Mouse (Mus musculus) layer of hippocampus, adult 11-12 months (tissue): Measurements from ENCODE around the gene Tmem170b.

ENCODE experiments used
- DNase-seq: peaks from one replicate; pipeline ENCODE4 v3.0.0; 2022; ENCODE audit warnings: low spot score

The Tmem170b gene

DNA sequence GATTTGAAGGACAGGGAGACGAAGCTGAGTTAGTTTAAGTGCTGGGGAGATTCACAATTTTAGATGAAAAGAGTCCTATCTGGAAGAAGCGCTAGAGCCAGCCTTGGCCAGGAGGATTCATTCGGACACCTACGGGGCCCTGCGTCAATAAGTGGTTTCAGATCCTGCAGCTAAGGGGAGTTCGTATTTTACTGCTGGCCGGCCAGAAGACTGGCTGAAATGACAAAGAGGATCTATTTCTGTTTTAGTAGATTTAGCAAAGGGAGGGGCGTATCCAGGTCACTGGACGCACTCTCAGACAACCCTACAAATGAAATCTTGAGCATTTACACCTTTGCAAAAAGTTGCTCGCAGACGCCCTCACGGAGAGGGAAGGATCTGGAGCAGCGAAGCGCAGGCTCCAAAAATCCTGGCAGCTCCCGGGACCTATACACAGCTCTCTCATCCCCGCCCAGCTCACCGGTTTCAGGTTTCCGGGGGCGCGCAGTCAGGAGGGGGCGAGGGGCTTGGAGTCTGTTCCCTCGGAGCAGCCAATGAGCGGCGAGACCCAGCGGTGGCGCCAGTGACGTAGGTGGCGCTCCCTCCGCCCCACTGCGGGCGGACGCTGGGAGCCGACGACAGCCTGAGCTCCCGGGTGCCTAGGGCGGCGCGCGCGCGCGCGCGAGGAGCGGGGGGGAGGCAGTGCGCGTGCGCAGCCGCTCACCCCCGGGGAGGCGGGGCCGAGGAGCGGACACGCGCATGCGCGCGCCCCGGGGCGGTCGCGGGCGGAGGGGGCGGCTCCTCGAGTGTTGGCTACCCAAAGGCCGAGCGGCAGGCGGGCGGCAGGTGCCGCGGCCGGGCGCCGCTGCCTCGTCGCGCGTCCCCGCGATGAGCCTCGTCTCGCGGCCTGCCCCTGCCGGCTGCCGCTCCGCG, at the start of gene Tmem170b:
Gene Tmem170b, plus strand, starts transcription at position 809 of the 912 bp plus-strand sequence.
- DNase-seq, result peak; percentile 96

DNA sequence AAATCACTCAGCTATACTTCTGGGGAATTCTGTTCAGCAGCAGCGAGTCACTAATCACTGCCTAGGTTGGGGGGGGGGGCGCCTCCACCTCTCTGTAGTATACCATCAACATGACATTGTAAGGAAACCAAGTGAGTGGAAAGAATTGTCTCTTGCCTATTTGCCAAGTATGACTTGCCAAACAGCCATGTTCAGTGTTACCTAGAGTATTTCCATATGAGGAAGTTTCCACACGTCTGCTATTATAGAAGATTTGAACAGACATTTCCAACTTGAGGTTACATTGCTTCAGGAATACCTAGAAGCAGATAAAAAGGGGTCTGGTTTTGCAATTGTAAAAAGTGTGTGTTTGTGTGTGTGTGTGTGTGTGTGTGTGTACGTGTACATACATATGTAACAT, 44.7 kb upstream of the Tmem170b start:
- no peak for DNase-seq

DNA sequence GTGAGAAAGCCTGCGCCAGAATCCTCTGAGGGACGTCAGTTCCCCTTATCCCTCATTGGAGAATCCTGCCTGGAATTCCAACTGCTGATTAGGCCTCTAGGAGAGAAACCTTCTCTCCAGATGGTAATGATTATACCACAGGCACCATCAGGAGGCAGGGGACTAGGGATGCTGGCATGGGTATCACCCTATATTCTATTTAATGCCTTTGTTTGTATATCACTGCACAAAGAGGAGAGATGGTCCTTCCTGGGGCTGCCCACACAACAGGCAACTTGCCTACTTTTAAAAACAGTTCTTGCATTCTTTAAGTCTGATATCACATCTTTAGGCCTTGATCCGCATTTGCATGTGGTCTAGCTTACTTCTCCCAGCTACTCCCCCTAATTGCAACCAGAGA, 37.3 kb upstream of the Tmem170b start:
- DNase-seq, result no peak

DNA sequence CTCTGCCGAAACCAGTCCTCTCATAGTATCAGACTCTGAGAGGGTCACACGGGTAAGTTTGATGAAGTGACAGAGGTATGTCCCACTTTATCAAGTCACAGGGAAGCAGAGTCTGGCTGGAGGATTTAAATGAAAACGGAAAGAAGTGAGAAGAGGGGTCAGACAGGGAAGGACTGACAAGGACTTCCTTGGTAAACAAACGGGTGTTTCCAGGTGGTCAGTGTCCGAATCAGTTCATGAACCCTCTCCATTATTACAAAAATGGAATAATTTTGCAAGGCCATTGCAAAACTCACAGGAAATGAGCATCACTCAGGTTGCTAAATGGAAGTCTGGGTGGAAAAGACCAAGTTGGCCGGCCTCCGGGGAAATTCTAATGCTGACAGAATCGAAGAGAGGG, 36.8 kb upstream of the Tmem170b start:
- no peak for DNase-seq

DNA sequence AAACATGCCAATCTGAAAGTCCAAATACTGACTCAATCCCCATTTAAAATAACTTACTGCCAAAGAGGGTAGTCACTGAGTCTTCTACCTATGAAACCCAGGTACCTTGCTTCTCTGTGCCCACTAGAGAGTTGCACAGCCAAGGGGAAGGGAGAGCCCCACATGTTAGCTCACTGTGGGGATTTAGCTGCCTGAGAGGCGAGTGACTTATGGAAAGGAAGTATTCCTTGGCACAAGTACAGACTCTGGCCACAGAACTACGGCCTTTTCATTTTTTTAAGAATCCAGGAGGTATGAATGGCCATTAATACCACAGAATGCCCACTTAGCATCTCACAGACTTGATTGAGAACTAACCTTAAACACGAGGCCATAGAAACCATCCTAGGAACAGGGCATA, 35.9 kb upstream of the Tmem170b start:
- DNase-seq, result no peak

DNA sequence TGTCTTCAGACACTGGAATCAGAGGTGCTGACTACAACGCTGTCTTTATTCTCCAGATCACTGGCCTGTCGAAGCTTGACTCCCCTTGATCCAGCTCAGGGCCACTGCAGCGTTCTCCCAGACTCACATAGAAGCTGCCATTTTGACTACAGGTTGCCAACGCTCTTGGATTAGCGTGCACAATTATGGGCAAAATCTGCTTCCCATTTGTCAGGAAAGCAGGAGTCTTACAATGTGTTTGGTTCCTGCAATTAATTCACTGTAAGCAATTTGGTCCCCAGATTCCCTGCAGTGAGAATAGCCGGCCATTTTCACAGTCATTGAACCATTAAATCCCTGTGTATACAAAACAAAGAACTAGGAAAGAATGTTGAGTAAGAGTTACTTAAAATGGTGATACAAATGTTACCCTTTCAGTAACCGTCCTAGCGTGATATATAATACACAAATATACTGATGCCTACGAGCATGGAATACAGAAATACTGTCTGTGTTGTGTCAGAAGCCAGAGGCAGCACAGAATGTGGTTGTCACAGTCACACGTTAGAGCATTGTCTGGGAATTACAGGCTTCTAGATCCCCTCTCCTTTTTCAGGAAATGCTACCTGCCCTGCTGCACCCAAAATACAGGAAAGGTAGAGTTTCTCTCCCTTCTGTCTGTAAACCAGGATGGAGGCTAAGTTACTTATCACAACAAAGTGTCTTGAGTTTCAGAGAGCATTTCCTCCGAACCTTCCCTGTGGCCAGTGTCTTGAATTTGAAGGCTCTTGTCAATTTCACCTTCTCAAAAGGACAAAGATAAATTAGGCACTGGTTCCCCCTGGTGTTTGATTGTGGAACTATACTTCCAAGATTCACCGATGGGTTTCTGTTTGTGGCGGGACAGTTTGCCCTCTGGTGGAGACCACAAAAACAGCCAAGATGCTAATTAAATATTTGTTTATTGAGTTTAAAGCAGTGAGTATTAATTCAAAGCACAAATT, 34.0 kb upstream of the Tmem170b start:
- peak; percentile 97 for DNase-seq

DNA sequence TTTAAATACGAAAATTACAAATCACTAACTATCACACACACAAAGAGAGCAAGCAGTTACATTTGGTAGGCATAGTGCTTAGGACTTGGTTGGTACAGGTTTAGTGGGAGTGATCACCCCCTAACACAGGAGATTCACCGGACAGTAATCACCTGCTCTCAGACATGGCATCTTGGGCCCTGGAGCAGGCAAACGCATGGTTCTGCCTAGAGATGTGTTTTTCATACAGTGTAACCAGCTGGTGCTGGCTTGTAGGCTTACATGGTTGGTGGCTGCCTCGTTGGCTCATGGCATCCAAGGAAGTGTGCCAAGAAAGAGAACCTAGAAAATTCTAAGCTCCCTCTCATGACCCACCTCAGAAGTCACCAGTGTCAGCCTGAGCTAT, 33.4 kb upstream of the Tmem170b start:
- no peak for DNase-seq

DNA sequence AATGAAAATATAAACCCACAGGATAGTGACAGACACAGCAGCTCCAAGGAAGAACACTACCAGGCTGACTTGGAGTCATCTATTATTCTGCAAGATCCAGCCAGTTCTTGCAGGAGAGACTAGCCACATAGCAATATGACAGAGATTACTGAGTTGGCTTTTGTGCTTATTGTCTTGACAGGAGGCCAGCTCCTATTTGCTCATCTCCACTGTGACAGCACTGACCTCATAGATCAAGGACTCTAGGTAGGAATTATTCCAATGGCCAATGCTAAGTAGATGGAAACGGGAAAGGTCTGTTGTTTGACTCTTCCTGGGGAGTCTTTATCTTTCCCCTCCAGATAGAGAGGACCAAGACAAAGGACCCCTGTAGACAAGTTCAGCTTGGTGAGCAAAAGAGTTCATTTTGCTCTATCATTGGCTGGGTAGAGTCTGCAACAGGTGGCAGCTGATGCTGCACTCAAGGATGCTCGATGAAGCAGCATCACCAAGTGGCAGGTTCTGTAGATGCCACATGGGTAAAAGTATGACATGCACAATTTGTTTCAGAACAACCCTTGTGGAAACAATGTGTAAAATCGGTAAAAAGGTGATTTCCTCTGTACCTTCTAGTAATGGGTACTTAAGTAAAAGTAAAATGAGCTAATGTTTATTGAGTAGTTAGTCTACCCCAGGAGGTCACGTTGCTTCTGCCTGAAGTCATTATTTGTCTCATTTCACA, 32.4 kb upstream of the Tmem170b start:
- no peak for DNase-seq

DNA sequence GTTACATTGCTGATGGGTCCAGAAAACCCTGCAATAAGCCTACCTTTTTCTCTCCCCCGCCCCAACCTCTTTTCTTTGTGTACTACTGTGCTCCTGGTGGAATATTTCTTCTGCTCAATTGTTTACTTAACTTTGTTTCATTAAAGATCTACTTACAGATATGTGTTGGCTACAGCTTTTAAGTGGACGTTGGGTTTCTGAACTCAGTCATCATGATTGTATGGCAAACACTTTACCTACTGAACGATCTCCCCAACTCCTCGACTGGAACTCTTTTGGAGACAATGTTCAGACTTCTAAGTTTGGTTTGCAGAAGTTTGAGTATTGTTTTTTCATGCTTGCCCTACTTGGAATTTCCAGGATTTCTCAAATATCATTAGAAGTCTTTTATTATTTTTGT, 24.6 kb upstream of the Tmem170b start:
- no peak for DNase-seq

DNA sequence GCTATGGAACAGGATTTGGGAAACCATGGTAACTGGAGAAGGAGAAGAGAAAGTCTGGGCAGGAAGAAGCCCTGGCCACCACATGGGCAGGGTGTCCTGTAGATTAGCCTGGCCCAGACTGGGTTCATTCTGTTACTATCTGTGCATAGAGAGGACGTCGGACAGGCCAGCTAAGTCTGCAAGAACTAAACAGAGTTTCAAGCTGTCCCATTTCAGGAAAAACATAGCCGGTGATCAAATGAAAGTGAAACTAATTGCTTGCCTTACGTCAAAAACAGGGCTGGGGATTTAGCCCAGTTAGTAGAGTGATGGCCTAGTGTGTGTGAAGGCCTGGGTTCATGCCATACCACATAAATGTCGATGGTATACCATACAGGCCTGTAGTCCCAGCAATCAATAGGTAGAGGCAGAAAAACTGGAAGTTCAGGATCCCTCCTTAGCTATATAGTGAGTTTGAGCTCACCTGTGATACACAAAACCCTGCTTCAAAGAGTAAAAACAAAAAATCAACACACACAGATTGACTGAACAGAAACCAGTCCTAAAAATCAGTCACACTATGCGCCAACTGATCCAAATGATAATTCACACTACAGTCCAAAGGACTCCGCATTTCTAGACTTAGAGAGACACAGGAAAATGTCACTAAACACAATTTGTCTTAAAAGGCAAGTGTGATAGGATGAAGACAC, 21.9 kb upstream of the Tmem170b start:
- no peak for DNase-seq

DNA sequence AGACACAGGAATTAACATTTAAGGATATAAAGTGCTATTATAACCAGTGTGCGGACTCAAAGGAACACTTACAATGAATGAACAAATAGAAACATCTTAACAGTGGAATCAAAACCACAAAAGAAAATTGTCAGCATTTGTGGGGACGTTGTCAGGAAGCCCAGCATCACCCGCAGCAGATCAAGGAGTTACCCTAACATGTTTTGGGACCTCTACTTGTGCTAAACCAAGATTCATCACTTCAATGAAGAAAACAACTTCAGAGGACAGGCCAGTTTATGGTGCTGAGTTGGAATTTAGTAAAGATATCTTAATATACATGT, 21.4 kb upstream of the Tmem170b start:
- no peak for DNase-seq

DNA sequence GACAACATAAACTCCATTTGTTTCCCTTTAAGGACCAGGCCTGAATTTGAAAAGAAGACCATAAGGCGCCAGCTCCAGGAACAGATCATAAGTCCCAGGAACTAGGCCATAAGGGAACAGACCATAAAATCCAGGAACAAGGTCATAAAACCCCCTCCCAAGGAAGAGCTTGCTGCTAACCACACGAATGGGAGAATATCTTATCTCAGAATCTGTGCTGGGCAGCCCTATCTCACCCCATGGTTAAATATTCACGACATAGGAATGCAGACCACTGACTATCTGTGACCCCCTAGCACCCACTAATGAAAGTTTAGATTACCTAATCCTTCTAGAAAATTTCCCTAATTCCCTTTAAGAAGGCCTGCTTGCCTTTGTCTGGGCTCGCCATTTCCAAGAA, 20.8 kb upstream of the Tmem170b start:
- no peak for DNase-seq

DNA sequence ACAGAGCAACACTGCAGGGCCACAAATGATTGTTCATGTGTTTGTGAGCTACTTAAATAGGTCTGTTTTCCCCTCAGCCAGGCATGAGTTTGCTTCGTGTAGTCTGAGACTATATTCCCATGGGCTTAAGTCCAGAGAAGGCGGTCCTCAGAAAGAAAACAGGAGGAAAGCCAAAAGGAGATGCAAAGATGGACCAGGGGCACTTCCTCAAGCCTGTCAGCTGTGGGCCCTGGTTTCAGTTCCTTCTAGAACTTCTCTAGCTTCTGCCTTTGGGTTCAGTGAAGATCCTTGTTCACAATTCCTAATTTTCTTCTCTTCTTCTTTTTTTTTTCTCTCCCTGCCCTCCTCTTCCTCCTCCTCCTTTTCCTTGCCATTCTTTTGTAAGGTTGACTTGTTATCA, 9.0 kb upstream of the Tmem170b start:
- DNase-seq, result no peak

DNA sequence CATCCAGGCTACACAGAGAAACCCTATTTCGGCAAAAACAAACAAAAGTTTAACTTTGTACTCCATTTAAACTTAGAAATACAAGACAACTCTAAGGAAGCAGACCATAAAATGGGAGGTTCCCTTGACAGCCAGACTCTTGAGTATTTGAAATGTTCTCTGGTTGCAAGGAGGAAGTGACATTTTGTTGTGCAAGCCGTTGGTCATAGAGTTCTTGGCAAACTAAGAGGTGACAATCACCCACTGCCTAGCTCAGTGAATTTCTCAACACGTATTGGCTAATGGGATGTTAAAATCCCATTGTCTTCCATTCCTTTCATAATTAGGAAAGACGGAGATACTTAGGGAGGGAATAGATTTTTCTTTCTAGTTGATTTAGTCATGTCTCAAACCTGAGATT, 5.7 kb upstream of the Tmem170b start:
- no peak for DNase-seq

DNA sequence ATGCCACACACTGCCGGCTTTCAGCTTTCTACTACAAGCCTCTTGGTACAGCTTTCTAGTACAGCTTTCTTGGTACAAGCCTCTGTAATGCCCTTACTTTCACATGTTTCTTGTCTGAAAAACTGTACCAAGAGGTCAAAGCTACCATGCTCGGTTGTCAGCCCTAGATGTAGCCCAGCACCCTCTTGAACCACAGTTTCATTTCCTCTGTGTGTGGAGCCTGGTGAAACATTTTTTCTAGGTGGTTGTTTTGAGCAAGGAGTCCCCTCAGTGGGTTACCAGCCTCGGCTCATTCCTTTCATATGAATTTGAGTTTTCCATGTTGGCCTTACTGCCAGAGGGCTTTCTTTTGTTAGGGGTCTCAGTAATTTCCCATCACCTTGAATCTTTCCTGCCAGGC, 4.7 kb upstream of the Tmem170b start:
- DNase-seq, result no peak

DNA sequence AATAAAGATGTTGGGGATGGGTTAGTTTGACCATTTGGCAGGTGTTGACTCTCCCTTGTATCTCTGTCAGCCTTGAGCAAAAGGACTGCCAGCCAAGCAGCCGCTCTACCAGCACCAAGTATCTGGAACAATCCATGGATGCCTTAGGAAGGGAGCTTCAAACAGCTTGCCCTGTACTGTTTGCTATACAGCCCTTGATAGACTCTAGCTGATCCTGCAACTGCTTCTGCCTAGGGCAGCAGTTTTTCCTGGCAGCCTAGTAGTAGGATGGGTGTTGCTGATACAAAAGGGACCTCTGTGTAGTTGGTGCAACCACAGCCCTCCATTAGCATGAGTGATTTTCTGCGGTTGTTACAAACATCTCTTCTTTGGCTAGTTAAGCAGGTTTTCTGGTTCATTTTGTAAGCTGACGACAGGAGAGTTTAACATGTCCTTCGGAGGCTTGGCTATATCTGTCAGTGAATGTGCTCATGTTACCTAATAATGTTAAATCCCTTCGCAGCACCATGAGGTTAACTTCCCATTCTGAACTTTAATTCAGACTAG, 1.7 kb upstream of the Tmem170b start:
- no peak for DNase-seq

DNA sequence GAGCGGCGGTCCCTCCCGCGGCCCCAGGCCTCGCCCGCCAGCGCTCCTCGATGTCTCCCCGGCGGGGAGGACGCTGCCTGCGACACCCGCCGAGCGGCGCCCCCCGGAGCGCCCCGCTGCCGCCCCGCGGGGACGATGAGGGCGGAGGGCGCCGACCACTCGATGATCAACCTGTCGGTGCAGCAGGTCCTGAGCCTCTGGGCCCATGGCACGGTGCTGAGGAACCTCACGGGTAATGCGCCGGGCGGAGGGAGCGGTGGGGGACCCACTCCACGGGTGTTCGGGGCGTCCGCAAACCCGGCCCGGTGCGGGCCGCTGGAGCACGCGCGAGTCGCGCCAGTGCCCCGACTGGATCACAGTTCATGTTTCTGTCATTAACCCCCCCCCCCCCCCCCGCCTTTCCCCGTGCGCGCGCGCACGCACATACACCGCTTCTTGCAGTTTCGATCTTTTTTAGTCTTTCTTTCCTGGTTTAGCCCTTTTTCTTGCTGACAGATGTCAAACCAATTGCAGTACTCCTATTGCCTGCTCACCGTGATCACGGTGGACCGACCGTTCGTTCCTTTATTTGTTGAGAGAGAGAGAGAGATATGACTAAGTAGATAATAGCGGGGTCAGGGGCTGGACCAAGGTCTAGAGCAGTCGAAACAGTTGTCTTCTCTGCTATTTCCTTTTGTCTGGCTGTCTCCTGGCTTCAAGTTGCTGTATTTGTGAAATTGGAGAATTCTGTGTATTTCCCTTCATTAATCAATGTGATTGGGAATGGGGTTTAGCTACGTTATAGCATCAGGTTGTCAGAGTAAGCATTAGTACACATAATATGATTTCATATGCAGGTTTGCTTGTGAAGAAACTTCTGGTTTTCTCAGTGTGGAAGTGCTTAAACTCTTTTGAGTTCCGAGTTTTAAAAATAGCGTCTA, 634 bp downstream of the Tmem170b start:
- DNase-seq, result peak; percentile 55

DNA sequence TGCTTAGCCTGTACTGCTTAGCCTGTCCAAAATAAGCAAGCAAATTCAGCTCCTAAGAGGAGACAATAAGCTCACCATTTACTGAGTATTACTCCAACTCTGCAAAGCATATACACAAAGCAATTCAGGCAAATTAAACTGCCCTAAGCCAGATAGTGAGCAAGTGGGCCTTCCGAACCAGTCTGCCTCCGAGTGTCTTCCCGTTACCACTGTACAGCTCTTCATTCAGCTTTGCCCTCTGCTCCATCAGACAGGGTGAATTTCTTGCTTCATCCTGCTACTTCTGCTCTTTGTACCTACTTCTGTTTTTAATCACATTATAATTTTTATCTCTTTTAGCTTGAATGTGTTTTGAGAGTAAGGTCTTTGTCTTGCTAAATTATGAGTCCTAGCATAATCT, 1.9 kb downstream of the Tmem170b start:
- DNase-seq, result no peak

DNA sequence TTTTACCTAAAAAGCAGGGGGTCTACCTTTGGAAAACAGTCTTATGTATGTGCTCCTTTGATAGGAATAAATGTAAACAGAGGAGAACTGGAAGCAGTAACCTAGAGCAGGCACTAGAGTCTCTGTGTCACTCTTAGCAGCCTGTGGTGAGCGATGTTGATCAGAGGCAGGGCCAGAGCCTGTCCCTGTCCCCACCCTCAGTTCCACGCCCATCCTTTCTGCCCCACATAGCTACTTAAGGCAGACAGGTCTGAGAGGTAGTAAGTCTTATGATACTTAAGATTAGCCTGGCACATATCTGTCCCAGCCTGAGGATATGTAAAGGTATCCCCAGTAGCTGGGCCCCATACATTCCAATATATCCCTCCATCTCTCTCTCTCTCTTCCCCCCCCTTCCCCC, 2.9 kb downstream of the Tmem170b start:
- no peak for DNase-seq

DNA sequence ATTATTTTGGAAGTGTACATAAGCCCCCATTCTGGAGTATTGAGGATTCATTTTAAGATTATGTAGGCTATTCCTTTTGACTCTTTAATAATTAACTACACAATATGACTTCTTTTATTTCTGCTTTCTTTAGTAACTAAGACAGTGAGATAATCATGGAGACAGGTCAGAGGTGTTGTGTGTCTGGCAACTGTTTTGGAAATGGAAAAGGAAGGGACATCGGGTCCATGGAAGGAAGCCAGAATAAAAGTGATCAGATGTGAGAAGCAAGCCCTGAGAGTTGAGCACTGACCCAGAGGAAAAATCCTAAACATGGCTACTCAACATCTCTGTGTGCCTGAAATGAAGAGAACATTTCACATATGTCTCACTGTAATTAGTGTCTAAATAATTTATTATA, 5.3 kb downstream of the Tmem170b start:
- no peak for DNase-seq
